Comparison of ENCODE assay signal across 10 mouse cellular contexts in genomic region chr12:27604061-27604679, GRCm38 (mm10).
DNase-seq lines count a peak whose midpoint lies in the region; ATAC-seq and TF ChIP-seq lines count a peak whose summit lies in the region.
"Had no signal": no experiment of that assay in that cellular context is flagged by ENCODE, and none has a peak within 500 bp of the region (broad histone marks: within the 10 kb centered on the region; RNA-seq: fewer than 3 reads in every experiment).

No protein-coding gene starts in this region.

- no peaks in the 10 kb centered on the region for H3K27me3 ChIP-seq in forebrain, postnatal 0 days (ENCODE audit: insufficient read depth, low read length)
- no peaks in the 10 kb centered on the region for H3K27me3 ChIP-seq in forebrain, embryonic 14.5 days (replicated peaks; ENCODE audit: control insufficient read depth, insufficient read depth, low read length)
- no peaks in the 10 kb centered on the region for H3K27me3 ChIP-seq in limb, embryonic 15.5 days
- H3K27me3 ChIP-seq: embryonic facial prominence, embryonic 12.5 days; hindbrain, embryonic 13.5 days had no signal

- H3K9me3 ChIP-seq in forebrain, postnatal 0 days (ENCODE audit: low read length), result no peaks in the 10 kb centered on the region
- H3K9me3 ChIP-seq in forebrain, embryonic 14.5 days (replicated peaks; ENCODE audit: control insufficient read depth, low read length), result no peaks in the 10 kb centered on the region
- no peaks in the 10 kb centered on the region for H3K9me3 ChIP-seq in limb, embryonic 15.5 days
- H3K9me3 ChIP-seq: embryonic facial prominence, embryonic 12.5 days had no signal

- H3K4me3 ChIP-seq in forebrain, postnatal 0 days (ENCODE audit: low read depth, low read length), result no peak overlapping the region
- no peak overlapping the region for H3K4me3 ChIP-seq in forebrain, embryonic 14.5 days (ENCODE audit: low read depth, low read length)
- no peak overlapping the region for H3K4me3 ChIP-seq in limb, embryonic 15.5 days
- H3K4me3 ChIP-seq: embryonic facial prominence, embryonic 12.5 days; hindbrain, embryonic 13.5 days had no signal

- H3K9ac ChIP-seq in forebrain, postnatal 0 days, result no peak overlapping the region
- H3K9ac ChIP-seq in forebrain, embryonic 14.5 days (ENCODE audit: low read length), result no peak overlapping the region
- H3K9ac ChIP-seq in limb, embryonic 15.5 days, result no peak overlapping the region
- H3K9ac ChIP-seq: embryonic facial prominence, embryonic 12.5 days; hindbrain, embryonic 13.5 days had no signal

- WGBS in forebrain, postnatal 0 days, result 43% methylated on average over 1 of the region's 1 CpGs
- WGBS in forebrain, embryonic 14.5 days, result 73% methylated on average over 1 of the region's 1 CpGs
- 26% methylated on average over 1 of the region's 1 CpGs for WGBS in limb, embryonic 15.5 days

- peak; percentile 26 for DNase-seq in forebrain, postnatal 0 days
- DNase-seq in forebrain, embryonic 14.5 days (ENCODE audit: low spot score), result no peak
- DNase-seq in left cerebral cortex, postnatal 14 days (ENCODE audit: low spot score in 2 of 2), result peak; percentile 15 to 30
- DNase-seq in left cerebral cortex, adult 8-10 months (ENCODE audit: low spot score in 2 of 2), result no peak
- peak; percentile 9 for DNase-seq in NIH3T3 (ENCODE audit: low read depth)
- DNase-seq in urinary bladder, postnatal 36 days (ENCODE audit: low spot score in 2 of 2), result no peak
- no peak for DNase-seq in retina, embryonic 14.5 days (ENCODE audit: low spot score)

- peak; percentile 25 for ATAC-seq in forebrain, postnatal 0 days
- no peak for ATAC-seq in forebrain, embryonic 14.5 days
- peak; percentile 93 for ATAC-seq in limb, embryonic 15.5 days (ENCODE audit: insufficient number of reproducible peaks, low FRiP score, low TSS enrichment, low read depth)

- H3K4me1 ChIP-seq in forebrain, postnatal 0 days (ENCODE audit: insufficient read depth), result no peaks in the 10 kb centered on the region
- no peaks in the 10 kb centered on the region for H3K4me1 ChIP-seq in forebrain, embryonic 14.5 days (ENCODE audit: control insufficient read depth, insufficient read depth, low read length)
- peaks cover 10% of the 10 kb centered on the region; the same call in 1 of the 2 replicates for H3K4me1 ChIP-seq in limb, embryonic 15.5 days
- H3K4me1 ChIP-seq: embryonic facial prominence, embryonic 12.5 days had no signal

- H3K27ac ChIP-seq in forebrain, postnatal 0 days (ENCODE audit: low read depth, low read length), result no peak overlapping the region
- no peak overlapping the region for H3K27ac ChIP-seq in forebrain, embryonic 14.5 days (ENCODE audit: low read depth, low read length)
- H3K27ac ChIP-seq in limb, embryonic 15.5 days, result peak overlapping the region; percentile 66
- H3K27ac ChIP-seq: embryonic facial prominence, embryonic 12.5 days; hindbrain, embryonic 13.5 days had no signal

- no peaks in the 10 kb centered on the region for H3K36me3 ChIP-seq in forebrain, postnatal 0 days (ENCODE audit: insufficient read depth)
- no peaks in the 10 kb centered on the region for H3K36me3 ChIP-seq in forebrain, embryonic 14.5 days (ENCODE audit: control insufficient read depth, insufficient read depth, low read length)
- H3K36me3 ChIP-seq in limb, embryonic 15.5 days, result no peaks in the 10 kb centered on the region
- H3K36me3 ChIP-seq: embryonic facial prominence, embryonic 12.5 days; hindbrain, embryonic 13.5 days had no signal

- TF ChIP-seq CTCF in forebrain, postnatal 0 days (IDR thresholded peaks at IDR 0.05; ENCODE audit: low read depth), result no peak

- intact Hi-C loops in left cerebral cortex, postnatal 14 days (cut with DNase I), result no loop called here

- H3K4me2 ChIP-seq in forebrain, postnatal 0 days (ENCODE audit: low read depth), result no peak overlapping the region
- H3K4me2 ChIP-seq in forebrain, embryonic 14.5 days (ENCODE audit: low read length), result no peak overlapping the region
- no peak overlapping the region for H3K4me2 ChIP-seq in limb, embryonic 15.5 days
- H3K4me2 ChIP-seq: embryonic facial prominence, embryonic 12.5 days; hindbrain, embryonic 13.5 days had no signal

Comparison
In these comparisons a context has a peak if more than half of its experiments do, and no peak if none do; other contexts are left out.
1. DNase-seq: peak in forebrain, postnatal 0 days (single experiment), left cerebral cortex, postnatal 14 days (2 of 2) and NIH3T3 (single experiment); none in forebrain, embryonic 14.5 days (single experiment), left cerebral cortex, adult 8-10 months (0 of 2), urinary bladder, postnatal 36 days (0 of 2) and retina, embryonic 14.5 days (single experiment).